Comparison of ENCODE assay signal across 7 mouse cellular contexts in genomic region chrX:42068875-42069257, GRCm38 (mm10). TPM values are rescaled to one million over a fixed set of nuclear protein-coding genes. Genes with fewer than 3 reads are reported as not detected.
DNase-seq lines count a peak whose midpoint lies in the region; ATAC-seq lines count a peak whose summit lies in the region.

No protein-coding gene starts in this region.

- H3K4me1 ChIP-seq in intestine, embryonic 14.5 days (replicated peaks; ENCODE audit: control insufficient read depth, insufficient read depth, low read length): no peaks in the 10 kb centered on the region; the same call in 1 of the 2 replicates

- peak; percentile 21 for ATAC-seq in CD4-positive, CD25-positive, alpha-beta regulatory T cell, adult 4 months
- ATAC-seq in erythroblast, adult 5-6 weeks (replicated peaks; ENCODE audit: low FRiP score, poor library complexity, severe bottlenecking): peak; percentile 65
- no peak; the same call in 1 of the 2 replicates for ATAC-seq in intestine, embryonic 14.5 days (replicated peaks; ENCODE audit: low FRiP score, low TSS enrichment, low read depth)

- H3K4me3 ChIP-seq in intestine, embryonic 14.5 days (ENCODE audit: low read depth, low read length): peak overlapping the region; percentile 39
- peak overlapping the region; percentile 35 for H3K4me3 ChIP-seq in macrophage (ENCODE audit: inconsistent target)

- H3K9ac ChIP-seq in intestine, embryonic 14.5 days (ENCODE audit: low read length): peak overlapping the region; percentile 51

- peak overlapping the region; percentile 52 for H3K4me2 ChIP-seq in intestine, embryonic 14.5 days (ENCODE audit: low read length)

- DNase-seq in 416B (ENCODE audit: low read depth): peak; percentile 73
- no peak for DNase-seq in intestine, embryonic 14.5 days (ENCODE audit: low spot score)
- DNase-seq in frontal cortex, postnatal 36 days (ENCODE audit: low spot score in 2 of 2): no peak
- DNase-seq in embryo, embryonic 11 days: no peak

- H3K36me3 ChIP-seq in intestine, embryonic 14.5 days (ENCODE audit: control insufficient read depth, insufficient read depth, low read length): no peaks in the 10 kb centered on the region
- no peaks in the 10 kb centered on the region for H3K36me3 ChIP-seq in macrophage (ENCODE audit: inconsistent target)

- 10% methylated on average over 3 of the region's 3 CpGs for WGBS in intestine, embryonic 14.5 days
- 28% methylated on average over 2 of the region's 3 CpGs for WGBS in macrophage (ENCODE audit: missing documents)

- H3K79me2 ChIP-seq in macrophage (ENCODE audit: inconsistent target): peaks cover 42% of the 10 kb centered on the region

- H3K27me3 ChIP-seq in intestine, embryonic 14.5 days (replicated peaks; ENCODE audit: control insufficient read depth, insufficient read depth, low read length): no peaks in the 10 kb centered on the region

- H3K27ac ChIP-seq in intestine, embryonic 14.5 days (ENCODE audit: low read depth): peak overlapping the region; percentile 94
- peak overlapping the region; percentile 80 for H3K27ac ChIP-seq in macrophage

- H3K9me3 ChIP-seq in intestine, embryonic 14.5 days (ENCODE audit: control insufficient read depth, low read length): no peaks in the 10 kb centered on the region

RNA-seq across cellular contexts. Expression of gene Xiap, which starts 9.4 kb away (rescaled TPM):
- polyA plus RNA-seq in CD4-positive, CD25-positive, alpha-beta regulatory T cell, adult 4 months (2017; shearing (Covaris generic)): 10 to 100 TPM; 18.7 to 24.9 TPM
- 24.2 and 26.3 TPM in 2 replicates for total RNA-seq in erythroblast, adult 5-6 weeks (2015; ENCODE audit: low replicate concordance)
- total RNA-seq in erythroblast, adult 5-6 weeks (2017; ENCODE audit: low replicate concordance): 23.9 and 33.6 TPM in 2 replicates
- 17.6 and 19.1 TPM in 2 replicates for polyA plus RNA-seq in intestine, embryonic 14.5 days (2014; fragmentation: Nextera tagmentation; extraction: Ambion mirVana)
- total RNA-seq in macrophage (2018; cell fraction: chromatin; rRNA removed): 100 to 1,000 TPM; 101 to 244 (median 156) TPM
- total RNA-seq in macrophage (2018; cell fraction: cytosol; rRNA removed): 10 to 100 TPM; 39.4 to 64.8 (median 53.8) TPM
- 100 to 1,000 TPM; 105 to 262 (median 132) TPM for total RNA-seq in macrophage (2018; cell fraction: nucleus; rRNA removed)
- 34.2 to 43.8 TPM (median 34.9 TPM) in 3 replicates for polyA plus RNA-seq in macrophage (2018)
